Mouse (Mus musculus) liver, embryonic 14.5 days (tissue): ENCODE data around the gene Boll.

ENCODE experiments used
- CTCF ChIP-seq: IDR thresholded peaks from 2 replicates; pipeline ENCODE4 v1.5.1; 2016; ENCODE audit warnings: antibody characterized with exemption, low read depth, control low read depth
- EP300 ChIP-seq: IDR thresholded peaks from 2 replicates; pipeline ENCODE4 v1.6.1; 2016; ENCODE audit warnings: antibody characterized with exemption, low read depth

- no peak for TF ChIP-seq CTCF
- TF ChIP-seq EP300, result 0 out of 2 replicates have a peak, but pooled peaks have one; percentile 21
These were observed 164.6 kb downstream of the Boll start for GRCm38 (mm10) chr1:55198719-55199118.
